ENCODE assay signal across 19 mouse cellular contexts in the genomic region with DNA sequence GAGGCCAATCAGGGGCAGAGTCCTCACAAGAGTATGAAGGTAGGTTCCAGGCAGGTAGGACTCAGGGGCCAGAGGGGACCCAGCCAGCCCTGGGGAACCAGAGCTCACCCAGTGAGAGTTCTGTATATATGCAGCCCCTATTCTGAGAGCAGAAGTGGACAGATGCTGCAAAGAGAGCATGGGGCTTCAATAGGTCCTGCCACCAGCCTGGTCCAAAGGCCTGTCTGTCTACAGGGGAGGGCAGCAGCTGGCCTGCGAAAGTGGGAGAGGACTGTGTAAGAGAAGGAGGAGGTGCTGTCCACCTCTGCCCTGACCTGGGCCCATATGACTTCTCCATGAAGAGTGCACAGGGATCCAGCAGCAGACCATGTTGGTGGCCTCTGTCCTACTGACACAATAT. TPM values are rescaled to one million over a fixed set of nuclear protein-coding genes. Genes with fewer than 3 reads are reported as not detected.
DNase-seq lines count a peak whose midpoint lies in the region; ATAC-seq and TF ChIP-seq lines count a peak whose summit lies in the region.
"Had no signal": no experiment of that assay in that cellular context is flagged by ENCODE, and none has a peak within 500 bp of the region (broad histone marks: within the 10 kb centered on the region; RNA-seq: fewer than 3 reads in every experiment).

No protein-coding gene starts in this region.

- H3K4me3 ChIP-seq in heart, embryonic 12.5 days: no peak overlapping the region
- H3K4me3 ChIP-seq in megakaryocyte, embryonic 14.5 days (replicated peaks): peak overlapping the region; percentile 93
- peak overlapping the region; percentile 66 for H3K4me3 ChIP-seq in erythroblast, embryonic 14.5 days (replicated peaks)
- H3K4me3 ChIP-seq in liver, embryonic 16.5 days (ENCODE audit: low read depth, low read length): peak overlapping the region; percentile 49
- H3K4me3 ChIP-seq in intestine, postnatal 0 days (ENCODE audit: low read depth, low read length): no peak overlapping the region
- H3K4me3 ChIP-seq: left cerebral cortex, adult 2 months; midbrain, embryonic 12.5 days; neural tube, embryonic 12.5 days had no signal

- H3K27me3 ChIP-seq in heart, embryonic 12.5 days (replicated peaks): no peaks in the 10 kb centered on the region
- H3K27me3 ChIP-seq in megakaryocyte, embryonic 14.5 days (replicated peaks): no peaks in the 10 kb centered on the region
- peaks cover 2% of the 10 kb centered on the region; the same call in 1 of the 2 replicates for H3K27me3 ChIP-seq in erythroblast, embryonic 14.5 days (ENCODE audit: control insufficient read depth)
- no peaks in the 10 kb centered on the region for H3K27me3 ChIP-seq in liver, embryonic 16.5 days (ENCODE audit: control insufficient read depth, insufficient read depth, low read depth, low read length)
- H3K27me3 ChIP-seq in intestine, postnatal 0 days (replicated peaks; ENCODE audit: control insufficient read depth, insufficient read depth, low read length): no peaks in the 10 kb centered on the region
- H3K27me3 ChIP-seq: midbrain, embryonic 12.5 days; neural tube, embryonic 12.5 days had no signal

- no peak overlapping the region for H3K9ac ChIP-seq in heart, embryonic 12.5 days
- H3K9ac ChIP-seq in liver, embryonic 16.5 days (ENCODE audit: low read depth, low read length): peak overlapping the region; percentile 59
- H3K9ac ChIP-seq in intestine, postnatal 0 days (ENCODE audit: low read depth, low read length): no peak overlapping the region
- H3K9ac ChIP-seq: forebrain, postnatal 0 days; lung, embryonic 14.5 days; midbrain, embryonic 12.5 days; neural tube, embryonic 12.5 days had no signal

- H3K9me3 ChIP-seq in heart, embryonic 12.5 days (replicated peaks): no peaks in the 10 kb centered on the region
- H3K9me3 ChIP-seq in megakaryocyte, embryonic 14.5 days: no peaks in the 10 kb centered on the region
- H3K9me3 ChIP-seq in erythroblast, embryonic 14.5 days (ENCODE audit: control insufficient read depth, low read length): no peaks in the 10 kb centered on the region; the same call in 1 of the 2 replicates
- no peaks in the 10 kb centered on the region for H3K9me3 ChIP-seq in liver, embryonic 16.5 days (replicated peaks; ENCODE audit: control insufficient read depth, low read length)
- no peaks in the 10 kb centered on the region for H3K9me3 ChIP-seq in intestine, postnatal 0 days (ENCODE audit: control insufficient read depth)
- H3K9me3 ChIP-seq: midbrain, embryonic 12.5 days; neural tube, embryonic 12.5 days had no signal

- peaks cover 17% of the 10 kb centered on the region for H3K4me1 ChIP-seq in heart, embryonic 12.5 days (replicated peaks)
- peaks cover 67% of the 10 kb centered on the region for H3K4me1 ChIP-seq in megakaryocyte, embryonic 14.5 days
- peaks cover 59% of the 10 kb centered on the region for H3K4me1 ChIP-seq in erythroblast, embryonic 14.5 days (ENCODE audit: control insufficient read depth)
- peaks cover 34% of the 10 kb centered on the region for H3K4me1 ChIP-seq in liver, embryonic 16.5 days (ENCODE audit: control insufficient read depth, low read depth, low read length)
- H3K4me1 ChIP-seq in intestine, postnatal 0 days (replicated peaks; ENCODE audit: control insufficient read depth, insufficient read depth, low read length): peaks cover 14% of the 10 kb centered on the region
- H3K4me1 ChIP-seq: midbrain, embryonic 12.5 days; neural tube, embryonic 12.5 days had no signal

- H3K27ac ChIP-seq in heart, embryonic 12.5 days (ENCODE audit: poor library complexity, severe bottlenecking): no peak overlapping the region
- peak overlapping the region; percentile 89 for H3K27ac ChIP-seq in liver, embryonic 16.5 days (ENCODE audit: low read length)
- H3K27ac ChIP-seq in intestine, postnatal 0 days (ENCODE audit: low read depth, low read length): no peak overlapping the region
- H3K27ac ChIP-seq: left cerebral cortex, adult 2 months; midbrain, embryonic 12.5 days; neural tube, embryonic 12.5 days had no signal

- peak; percentile 52 for DNase-seq in heart, adult 11 months
- DNase-seq in layer of hippocampus, adult 9-10 months (ENCODE audit: low spot score): no peak
- DNase-seq: adrenal gland, postnatal 36 days; cerebellum, adult 2 months; forebrain, postnatal 0 days; kidney, adult 8-10 months; kidney, postnatal 36 days; layer of hippocampus, adult 9-11 months; lung, embryonic 14.5 days; lung, postnatal 4 days had no signal

- no peak for ATAC-seq in heart, embryonic 12.5 days (ENCODE audit: insufficient number of reproducible peaks, low FRiP score)
- ATAC-seq in megakaryocyte, adult 5-6 weeks (ENCODE audit: poor library complexity, severe bottlenecking): no peak
- ATAC-seq in liver, embryonic 16.5 days (ENCODE audit: low read depth): no peak; the same call in 1 of the 2 replicates
- no peak for ATAC-seq in intestine, postnatal 0 days
- ATAC-seq: forebrain, postnatal 0 days had no signal

- H3K36me3 ChIP-seq in heart, embryonic 12.5 days: no peaks in the 10 kb centered on the region
- H3K36me3 ChIP-seq in megakaryocyte, embryonic 14.5 days (replicated peaks; ENCODE audit: low read length): peaks cover 31% of the 10 kb centered on the region
- H3K36me3 ChIP-seq in erythroblast, embryonic 14.5 days (ENCODE audit: control insufficient read depth): peaks cover 41% of the 10 kb centered on the region
- H3K36me3 ChIP-seq in liver, embryonic 16.5 days (ENCODE audit: control insufficient read depth, insufficient read depth): no peaks in the 10 kb centered on the region
- no peaks in the 10 kb centered on the region for H3K36me3 ChIP-seq in intestine, postnatal 0 days (ENCODE audit: control insufficient read depth, insufficient read depth)
- H3K36me3 ChIP-seq: midbrain, embryonic 12.5 days; neural tube, embryonic 12.5 days had no signal

- 65% methylated on average over 1 of the region's 1 CpGs for WGBS in heart, embryonic 12.5 days
- 60% methylated on average over 1 of the region's 1 CpGs for WGBS in liver, embryonic 16.5 days (ENCODE audit: insufficient replicate concordance)
- WGBS in intestine, postnatal 0 days: 82% methylated on average over 1 of the region's 1 CpGs

- no peak for TF ChIP-seq CTCF in intestine, postnatal 0 days (IDR thresholded peaks at IDR 0.05; ENCODE audit: low read depth)

- no peak overlapping the region for H3K4me2 ChIP-seq in heart, embryonic 12.5 days
- H3K4me2 ChIP-seq in liver, embryonic 16.5 days (ENCODE audit: low read depth, low read length): peak overlapping the region; percentile 73
- no peak overlapping the region for H3K4me2 ChIP-seq in intestine, postnatal 0 days (replicated peaks; ENCODE audit: low read depth)
- H3K4me2 ChIP-seq: lung, embryonic 14.5 days; midbrain, embryonic 12.5 days; neural tube, embryonic 12.5 days had no signal

RNA-seq across cellular contexts. Expression of a gene that starts 1.2 kb away (rescaled TPM):
- polyA plus RNA-seq in heart, embryonic 12.5 days (2016; fragmentation: Nextera tagmentation; extraction: Ambion mirVana): 6.2 and 8.2 TPM in 2 replicates
- polyA plus RNA-seq in megakaryocyte, embryonic 14.5 days (2012; ENCODE audit: insufficient read depth, low replicate concordance): 2,862 and 6,438 TPM in 2 replicates
- 0.16 and 1.2 TPM in 2 replicates for total RNA-seq in megakaryocyte, adult 5-6 weeks (2015)
- total RNA-seq in megakaryocyte, adult 5-6 weeks (2017): 0.59 TPM in 1 of 2 replicates, not detected in the other
- polyA plus RNA-seq in erythroblast, embryonic 14.5 days (2012): 8.1 and 8.8 TPM in 2 replicates
- polyA plus RNA-seq in liver, embryonic 16.5 days (2015; fragmentation: Nextera tagmentation; extraction: Ambion mirVana): 24.8 and 26.2 TPM in 2 replicates
- 2.1 and 2.3 TPM in 2 replicates for polyA plus RNA-seq in intestine, postnatal 0 days (2015; fragmentation: Nextera tagmentation; extraction: Ambion mirVana)
- total RNA-seq: adrenal gland, postnatal 36 days had no signal

RNA-seq across cellular contexts. Expression of a gene that starts 35.3 kb away (rescaled TPM):
- polyA plus RNA-seq in heart, embryonic 12.5 days (2016; fragmentation: Nextera tagmentation; extraction: Ambion mirVana): 8.1 and 8.5 TPM in 2 replicates
- 27.5 and 77.6 TPM in 2 replicates for polyA plus RNA-seq in megakaryocyte, embryonic 14.5 days (2012; ENCODE audit: insufficient read depth, low replicate concordance)
- 36.4 and 40.7 TPM in 2 replicates for total RNA-seq in megakaryocyte, adult 5-6 weeks (2015)
- 12.7 and 13.3 TPM in 2 replicates for total RNA-seq in megakaryocyte, adult 5-6 weeks (2017)
- 22.8 and 70.9 TPM in 2 replicates for polyA plus RNA-seq in erythroblast, embryonic 14.5 days (2012)
- 32.4 and 34.8 TPM in 2 replicates for polyA plus RNA-seq in liver, embryonic 16.5 days (2015; fragmentation: Nextera tagmentation; extraction: Ambion mirVana)
- 25.5 and 25.9 TPM in 2 replicates for polyA plus RNA-seq in intestine, postnatal 0 days (2015; fragmentation: Nextera tagmentation; extraction: Ambion mirVana)

RNA-seq across cellular contexts. Expression of a gene that starts 46.0 kb away (rescaled TPM):
- 0.46 and 0.73 TPM in 2 replicates for polyA plus RNA-seq in heart, embryonic 12.5 days (2016; fragmentation: Nextera tagmentation; extraction: Ambion mirVana)
- polyA plus RNA-seq in megakaryocyte, embryonic 14.5 days (2012; ENCODE audit: insufficient read depth, low replicate concordance): 1.2 TPM in 1 of 2 replicates, not detected in the other
- 0.39 TPM in 1 of 2 replicates, not detected in the other for total RNA-seq in megakaryocyte, adult 5-6 weeks (2015)
- total RNA-seq in megakaryocyte, adult 5-6 weeks (2017): not detected in 2 replicates
- polyA plus RNA-seq in erythroblast, embryonic 14.5 days (2012): not detected in 2 replicates
- 0.18 and 0.23 TPM in 2 replicates for polyA plus RNA-seq in liver, embryonic 16.5 days (2015; fragmentation: Nextera tagmentation; extraction: Ambion mirVana)
- 0.86 and 0.98 TPM in 2 replicates for polyA plus RNA-seq in intestine, postnatal 0 days (2015; fragmentation: Nextera tagmentation; extraction: Ambion mirVana)

RNA-seq across cellular contexts. Expression of a gene that starts 58.9 kb away (rescaled TPM):
- 1.9 and 4.8 TPM in 2 replicates for polyA plus RNA-seq in heart, embryonic 12.5 days (2016; fragmentation: Nextera tagmentation; extraction: Ambion mirVana)
- polyA plus RNA-seq in megakaryocyte, embryonic 14.5 days (2012; ENCODE audit: insufficient read depth, low replicate concordance): 13.2 TPM in 1 of 2 replicates, not detected in the other
- 2.5 and 6.0 TPM in 2 replicates for total RNA-seq in megakaryocyte, adult 5-6 weeks (2015)
- 25.6 and 28.7 TPM in 2 replicates for total RNA-seq in megakaryocyte, adult 5-6 weeks (2017)
- 1.4 and 1.8 TPM in 2 replicates for polyA plus RNA-seq in erythroblast, embryonic 14.5 days (2012)
- 4.5 and 4.6 TPM in 2 replicates for polyA plus RNA-seq in liver, embryonic 16.5 days (2015; fragmentation: Nextera tagmentation; extraction: Ambion mirVana)
- 1.3 and 2.0 TPM in 2 replicates for polyA plus RNA-seq in intestine, postnatal 0 days (2015; fragmentation: Nextera tagmentation; extraction: Ambion mirVana)

Comparison
In these comparisons a context has a peak if more than half of its experiments do, and no peak if none do; other contexts are left out.
1. H3K4me3 ChIP-seq: peak in megakaryocyte, embryonic 14.5 days (single experiment), erythroblast, embryonic 14.5 days (single experiment) and liver, embryonic 16.5 days (single experiment); none in heart, embryonic 12.5 days (single experiment) and intestine, postnatal 0 days (single experiment).
2. RNA of a gene that starts 1.2 kb away (polyA plus RNA-seq): 2,862 to 6,438 TPM in megakaryocyte, embryonic 14.5 days; 24.8 to 26.2 TPM in liver, embryonic 16.5 days, 8.1 to 8.8 TPM in erythroblast, embryonic 14.5 days, 6.2 to 8.2 TPM in heart, embryonic 12.5 days and 2.1 to 2.3 TPM in intestine, postnatal 0 days; every median in the first group is over 100 times any median in the second.